Comparison of ENCODE assay signal across 13 mouse cellular contexts in the genomic region with DNA sequence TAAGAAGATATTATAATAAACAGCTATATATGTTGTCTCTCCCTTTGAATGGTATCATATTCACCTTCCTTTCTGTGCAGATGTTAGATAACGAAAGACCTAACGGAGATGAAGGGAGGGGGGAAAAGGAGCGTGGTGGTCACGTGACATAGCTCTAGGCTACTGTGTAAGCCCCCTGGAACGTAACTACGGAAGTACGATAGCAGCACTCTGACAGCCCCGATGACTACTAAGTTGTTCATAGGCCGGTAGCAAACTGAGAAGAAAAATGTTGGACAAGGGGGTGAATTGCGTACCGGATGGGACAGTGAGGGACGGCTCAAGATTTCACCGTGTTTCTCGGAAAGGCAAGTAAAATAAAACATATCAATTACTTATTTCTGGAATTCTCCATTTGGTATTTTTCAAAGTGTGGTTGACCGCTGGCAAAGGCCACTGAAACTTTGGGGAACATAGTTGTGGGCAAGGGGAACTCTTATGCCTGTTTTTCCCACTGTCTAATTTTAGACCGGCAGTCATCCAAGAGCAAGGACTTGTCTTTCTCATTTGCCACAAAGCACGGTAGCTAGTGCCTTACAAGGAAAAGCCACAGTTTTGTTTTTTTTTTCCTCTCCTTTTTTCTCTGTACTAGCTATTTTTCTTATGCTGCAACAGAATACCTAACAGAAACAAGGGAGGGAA. TPM values are rescaled to one million over a fixed set of nuclear protein-coding genes. Genes with fewer than 3 reads are reported as not detected.
DNase-seq lines count a peak whose midpoint lies in the region; ATAC-seq and TF ChIP-seq lines count a peak whose summit lies in the region.
"Had no signal": no experiment of that assay in that cellular context is flagged by ENCODE, and none has a peak within 500 bp of the region (broad histone marks: within the 10 kb centered on the region; RNA-seq: fewer than 3 reads in every experiment).

No protein-coding gene starts in this region.

- H3K36me3 ChIP-seq in heart, embryonic 16.5 days (ENCODE audit: control insufficient read depth, insufficient read depth): no peaks in the 10 kb centered on the region
- peaks cover 19% of the 10 kb centered on the region for H3K36me3 ChIP-seq in G1E (replicated peaks)
- H3K36me3 ChIP-seq: heart, embryonic 13.5 days; hindbrain, embryonic 10.5 days had no signal

- ATAC-seq in heart, embryonic 16.5 days (replicated peaks; ENCODE audit: extremely low read depth, insufficient read depth, low FRiP score): no peak
- peak; percentile 46 for ATAC-seq in G1E (ENCODE audit: extremely low read depth, insufficient number of reproducible peaks, low FRiP score, poor library complexity, severe bottlenecking)
- ATAC-seq in erythroid progenitor cell, adult 5-6 weeks (replicated peaks; ENCODE audit: low FRiP score, poor library complexity, severe bottlenecking): peak; percentile 28
- peak; percentile 26 for ATAC-seq in megakaryocyte progenitor cell, adult 5-6 weeks (replicated peaks; ENCODE audit: poor library complexity)
- no peak for ATAC-seq in cerebellum, adult (ENCODE audit: insufficient number of reproducible peaks, low FRiP score, low TSS enrichment)

- H3K4me1 ChIP-seq in heart, embryonic 16.5 days (ENCODE audit: control insufficient read depth, insufficient read depth, low read length): peaks cover 7% of the 10 kb centered on the region; the same call in 1 of the 2 replicates
- peaks cover 64% of the 10 kb centered on the region for H3K4me1 ChIP-seq in G1E (ENCODE audit: insufficient read depth, low read depth, low read length)
- H3K4me1 ChIP-seq: hindbrain, embryonic 10.5 days had no signal

- H3K27ac ChIP-seq in heart, embryonic 16.5 days (ENCODE audit: low read length): no peak overlapping the region
- H3K27ac ChIP-seq: heart, embryonic 13.5 days; hindbrain, embryonic 10.5 days had no signal

- DNase-seq in heart, postnatal 14 days: no peak
- peak; percentile 64 for DNase-seq in G1E (ENCODE audit: low spot score)
- DNase-seq in urinary bladder, postnatal 10 days (ENCODE audit: low spot score): no peak
- DNase-seq in cerebellum, postnatal 10 days: no peak
- DNase-seq: cerebellum, adult 11 months; gastrocnemius, postnatal 25 days had no signal

- no peaks in the 10 kb centered on the region for H3K9me3 ChIP-seq in heart, embryonic 16.5 days (replicated peaks; ENCODE audit: control insufficient read depth, low read length)
- H3K9me3 ChIP-seq in G1E (replicated peaks): no peaks in the 10 kb centered on the region
- H3K9me3 ChIP-seq: heart, embryonic 13.5 days; hindbrain, embryonic 10.5 days; megakaryocyte, embryonic 14.5 days had no signal

- peak overlapping the region; percentile 9; the same call in 1 of the 2 replicates for H3K4me2 ChIP-seq in heart, embryonic 16.5 days (ENCODE audit: low read depth, low read length)
- H3K4me2 ChIP-seq: heart, embryonic 13.5 days had no signal

- no peak for TF ChIP-seq CTCF in G1E (IDR thresholded peaks at IDR 0.05; ENCODE audit: low read depth, low read length)

- no peaks in the 10 kb centered on the region for H3K27me3 ChIP-seq in heart, embryonic 16.5 days (ENCODE audit: control insufficient read depth, insufficient read depth, low read length)
- no peaks in the 10 kb centered on the region for H3K27me3 ChIP-seq in G1E (ENCODE audit: insufficient read depth, low read length)
- H3K27me3 ChIP-seq: heart, embryonic 13.5 days; megakaryocyte, embryonic 14.5 days had no signal

- no peak overlapping the region for H3K9ac ChIP-seq in heart, embryonic 16.5 days (ENCODE audit: low read length)
- H3K9ac ChIP-seq: heart, embryonic 13.5 days had no signal

- intact Hi-C loops in heart, postnatal 14 days (cut with DNase I): no loop called here

- WGBS in heart, embryonic 16.5 days: 79% methylated on average over 17 of the region's 17 CpGs

- H3K4me3 ChIP-seq in heart, embryonic 16.5 days (ENCODE audit: low read length): no peak overlapping the region
- peak overlapping the region; percentile 71 for H3K4me3 ChIP-seq in G1E (ENCODE audit: low read depth, low read length)
- H3K4me3 ChIP-seq: heart, embryonic 13.5 days; hindbrain, embryonic 10.5 days; megakaryocyte, embryonic 14.5 days had no signal

RNA-seq across cellular contexts. Expression of a gene that starts 12.2 kb away (rescaled TPM):
- 29.8 and 33.0 TPM in 2 replicates for polyA plus RNA-seq in heart, embryonic 16.5 days (2015; fragmentation: Nextera tagmentation; extraction: Ambion mirVana)
- 1 to 10 TPM; 9.1 to 9.7 TPM for total RNA-seq in heart, postnatal 14 days (2021)
- total RNA-seq in G1E (2014; fragmentation: Nextera tagmentation) (46.3 and 49.1 TPM in 2 replicates), G1E (2017) (46.6 and 52.2 TPM in 2 replicates)
- 71.1 and 92.1 TPM in 2 replicates for polyA plus RNA-seq in G1E (2012)
- 10.1 and 27.2 TPM in 2 replicates for total RNA-seq in erythroid progenitor cell, adult 5-6 weeks (2015; ENCODE audit: low replicate concordance)
- total RNA-seq in erythroid progenitor cell, adult 5-6 weeks (2017; ENCODE audit: low replicate concordance): 2.8 and 18.2 TPM in 2 replicates
- total RNA-seq in megakaryocyte progenitor cell, adult 5-6 weeks (2015): 32.2 and 33.6 TPM in 2 replicates
- total RNA-seq in megakaryocyte progenitor cell, adult 5-6 weeks (2017): 13.2 and 21.9 TPM in 2 replicates

Comparison
In these comparisons a context has a peak if more than half of its experiments do, and no peak if none do; other contexts are left out.
1. ATAC-seq: peak in G1E (single experiment), erythroid progenitor cell, adult 5-6 weeks (single experiment) and megakaryocyte progenitor cell, adult 5-6 weeks (single experiment); none in heart, embryonic 16.5 days (single experiment) and cerebellum, adult (single experiment).